Mouse (Mus musculus) testis, postnatal 10 days (tissue): Measurements from ENCODE around the gene Cstb.

Experiments
- DNase-seq: peaks from one replicate; pipeline ENCODE4 v3.0.0; 2021; ENCODE audit warnings: low spot score

Gene Cstb

GRCm38 (mm10) chr10:78461767-78462166, 36.3 kb downstream of the Cstb start:
- no peak for DNase-seq

- DNase-seq, result no peak
Observed at GRCm38 (mm10) chr10:78462945-78463768, 37.7 kb downstream of the Cstb start.

- DNase-seq, result no peak
Observed at GRCm38 (mm10) chr10:78463769-78464167, 38.3 kb downstream of the Cstb start.

- peak; percentile 64 for DNase-seq
Observed at GRCm38 (mm10) chr10:78464201-78464791, 38.8 kb downstream of the Cstb start.

- peak; percentile 94 for DNase-seq
Observed at GRCm38 (mm10) chr10:78464792-78465207, 39.3 kb downstream of the Cstb start, which contains the start of gene Pdxk. Gene Pdxk (minus strand): TSS chr10:78464975.

GRCm38 (mm10) chr10:78465472-78465871, 40.0 kb downstream of the Cstb start:
- DNase-seq, result no peak

GRCm38 (mm10) chr10:78466647-78467046, 41.2 kb downstream of the Cstb start:
- DNase-seq, result no peak

- DNase-seq, result peak; percentile 84
Observed at GRCm38 (mm10) chr10:78467761-78468310, 42.4 kb downstream of the Cstb start.

- DNase-seq, result peak; percentile 55
Observed at GRCm38 (mm10) chr10:78470582-78471313, 45.3 kb downstream of the Cstb start.

- no peak for DNase-seq
Observed at GRCm38 (mm10) chr10:78472046-78472445, 46.6 kb downstream of the Cstb start.

- DNase-seq, result no peak
Observed at GRCm38 (mm10) chr10:78473434-78473833, 48.0 kb downstream of the Cstb start.

GRCm38 (mm10) chr10:78474759-78475158, 49.3 kb downstream of the Cstb start:
- DNase-seq, result no peak

- no peak for DNase-seq
Observed at GRCm38 (mm10) chr10:78476821-78477220, 51.4 kb downstream of the Cstb start.
